Mouse (Mus musculus) neural tube, embryonic 15.5 days (tissue): ENCODE measurements at regions not wholly inside any gene's neighbourhood (a gene's known extent, or its start where the extent isn't known, plus 50 kb on each side); places are given as distances from the start of the nearest gene placed in this dataset. TPM values are rescaled to one million over a fixed set of nuclear protein-coding genes. Genes with fewer than 3 reads are reported as not detected.
"Not testable (repeated sequence)": the region's sequence is repeated elsewhere in the genome, so short reads cannot be mapped to it uniquely, and the experiment has no call there.

Experiments used
- ATAC-seq: fragments of 200-750 bp; cut with Nextera tagmentation; 2 replicates; pipeline ENCODE4 v1.8.0; 2017; ENCODE audit warnings: mild to moderate bottlenecking, moderate TSS enrichment, moderate library complexity; ENCODE audit not compliant: low FRiP score
- H3K27ac ChIP-seq: fragments of 300-500 bp; sonication (generic); replicated peaks from 2 replicates; pipeline ENCODE4 v1.5.1; 2015; ENCODE audit warnings: mild to moderate bottlenecking, inconsistent platforms
- H3K27me3 ChIP-seq: fragments of 300-500 bp; sonication (generic); replicated peaks from 2 replicates; pipeline ENCODE4 v1.6.1; 2015; ENCODE audit warnings: inconsistent platforms
- H3K36me3 ChIP-seq: fragments of 300-500 bp; sonication (generic); 2 replicates; pipeline ENCODE4 v1.6.1; 2015; ENCODE audit warnings: inconsistent platforms
- H3K4me1 ChIP-seq: fragments of 300-500 bp; sonication (generic); 2 replicates; pipeline ENCODE4 v1.6.1; 2015; ENCODE audit warnings: inconsistent platforms
- H3K4me2 ChIP-seq: fragments of 300-500 bp; sonication (generic); 2 replicates; pipeline ENCODE4 v1.6.1; 2015; ENCODE audit warnings: inconsistent platforms, mild to moderate bottlenecking, moderate library complexity
- H3K4me3 ChIP-seq: fragments of 300-500 bp; sonication (generic); replicated peaks from 2 replicates; pipeline ENCODE4 v1.5.1; 2015; ENCODE audit warnings: mild to moderate bottlenecking, inconsistent platforms
- H3K9ac ChIP-seq: fragments of 300-500 bp; sonication (generic); replicated peaks from 2 replicates; pipeline ENCODE4 v1.6.1; 2015; ENCODE audit warnings: mild to moderate bottlenecking, inconsistent platforms
- H3K9me3 ChIP-seq: fragments of 300-500 bp; sonication (generic); replicated peaks from 2 replicates; pipeline ENCODE4 v1.6.1; 2016; ENCODE audit warnings: inconsistent platforms
- WGBS: fragments of 180-500 bp; shearing (Covaris S2); methylation state at CpG from one replicate; pipeline ENCODE4 v1.1.7; 2015; ENCODE audit warnings: mixed read lengths; 5-methylcytosine and 5-hydroxymethylcytosine counted together
- microRNA-seq: library from miRNA; unstranded; fragments of <30 nt; microRNA quantifications from one replicate; pipeline ENCODE4, GENCODE M21; 2017

- 76% methylated on average over 4 of the region's 4 CpGs for WGBS
Observed at GRCm38 (mm10) chr8:97234551-97235107, 1346.3 kb upstream of the Got2 start.

DNA sequence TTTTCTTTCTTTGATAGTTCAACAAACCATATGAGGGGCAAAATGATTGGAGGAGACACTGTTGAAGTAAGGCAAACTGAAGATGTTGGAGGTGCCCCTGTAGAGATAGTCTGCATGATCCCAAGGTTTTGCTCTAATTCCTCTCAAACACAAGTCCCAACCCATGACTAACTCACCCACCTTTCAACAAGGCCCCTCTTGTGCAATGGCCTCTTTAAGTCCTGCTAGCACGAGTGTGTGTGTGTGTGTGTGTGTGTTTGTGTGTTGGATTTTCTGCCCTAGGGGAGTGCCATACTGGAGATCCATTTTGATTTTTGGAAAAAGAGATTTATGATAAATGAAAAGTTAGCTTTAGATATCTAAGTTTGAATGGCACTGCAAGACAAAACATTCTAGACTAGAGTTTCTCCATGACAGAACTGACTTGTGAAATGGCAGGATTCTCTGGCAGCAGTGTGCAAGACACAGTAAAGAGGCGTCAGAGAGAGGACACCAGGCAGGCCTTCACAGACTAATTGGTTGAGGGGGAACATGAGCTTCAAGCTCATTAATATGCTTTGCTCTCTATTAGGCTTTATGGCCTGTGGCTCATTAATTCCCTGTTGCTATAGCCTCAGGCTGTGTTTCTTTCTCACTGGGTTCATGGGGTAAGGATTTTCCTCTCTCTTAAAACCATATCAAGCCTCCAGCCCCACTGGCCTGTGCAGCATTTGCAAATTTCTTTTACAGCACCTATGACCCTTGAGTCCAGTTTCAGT, 1344.5 kb upstream of the Got2 start:
- Histone ChIP-seq H3K9me3 (no peaks in the 10 kb centered on the region), H3K27ac (no peak overlapping the region), H3K9ac (no peak overlapping the region), H3K4me3 (no peak overlapping the region), H3K4me2 (no peak overlapping the region), H3K4me1 (no peaks in the 10 kb centered on the region), H3K36me3 (no peaks in the 10 kb centered on the region), H3K27me3 (no peaks in the 10 kb centered on the region)
- 42% methylated on average over 2 of the region's 2 CpGs for WGBS
- no peak for ATAC-seq

More at GRCm38 (mm10) chr8:97234551-97235107, 1346.3 kb upstream of the Got2 start:
- no peak for ATAC-seq
- H3K27me3 ChIP-seq: no peaks in the 10 kb centered on the region
- no peaks in the 10 kb centered on the region for H3K9me3 ChIP-seq
- no peaks in the 10 kb centered on the region for H3K4me1 ChIP-seq
- no peak overlapping the region for H3K4me3 ChIP-seq
- no peak overlapping the region for H3K9ac ChIP-seq
- H3K27ac ChIP-seq: no peak overlapping the region
- no peak overlapping the region for H3K4me2 ChIP-seq
- no peaks in the 10 kb centered on the region for H3K36me3 ChIP-seq

- Histone ChIP-seq H3K27ac (no peak overlapping the region), H3K9me3 (no peaks in the 10 kb centered on the region), H3K27me3 (no peaks in the 10 kb centered on the region), H3K36me3 (no peaks in the 10 kb centered on the region), H3K9ac (no peak overlapping the region), H3K4me3 (no peak overlapping the region), H3K4me1 (no peaks in the 10 kb centered on the region), H3K4me2 (no peak overlapping the region)
- whole genome bisulfite sequencing: 93% methylated on average over 5 of the region's 5 CpGs
- ATAC-seq: no peak
Observed at GRCm38 (mm10) chr8:97231652-97232051, 1343.3 kb upstream of the Got2 start.

DNA sequence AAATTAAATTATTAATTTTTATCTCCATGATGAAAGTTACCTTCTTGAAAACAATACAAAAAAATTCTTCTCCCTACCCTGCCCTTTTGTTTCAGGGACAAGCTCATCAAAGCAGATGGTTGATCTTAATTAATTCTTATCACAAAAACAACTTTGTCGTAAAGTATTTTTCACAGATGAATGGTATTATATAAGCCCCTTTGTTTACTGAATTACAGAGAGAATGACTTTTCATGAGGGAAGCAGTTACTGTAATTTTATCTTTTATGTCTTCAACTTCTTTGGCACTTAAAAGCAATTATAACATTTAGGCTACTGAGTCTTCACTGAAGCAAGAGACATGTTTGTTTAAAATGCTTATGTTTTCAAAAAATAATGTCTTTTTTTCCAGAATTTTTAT, 1303.5 kb upstream of the Got2 start:
- H3K4me3 ChIP-seq: no peak overlapping the region
- H3K27ac ChIP-seq: no peak overlapping the region
- ATAC-seq: no peak
- no peaks in the 10 kb centered on the region for H3K27me3 ChIP-seq
- no peaks in the 10 kb centered on the region for H3K9me3 ChIP-seq
- 85% methylated on average over 1 of the region's 1 CpGs for WGBS
- H3K4me2 ChIP-seq: no peak overlapping the region
- no peak overlapping the region for H3K9ac ChIP-seq
- no peaks in the 10 kb centered on the region for H3K4me1 ChIP-seq
- no peaks in the 10 kb centered on the region for H3K36me3 ChIP-seq

GRCm38 (mm10) chr8:97183831-97184230, 1295.5 kb upstream of the Got2 start:
- H3K4me3 ChIP-seq, H3K36me3 ChIP-seq, H3K4me2 ChIP-seq, H3K9me3 ChIP-seq, ATAC-seq, H3K27ac ChIP-seq, H3K9ac ChIP-seq, H3K4me1 ChIP-seq, H3K27me3 ChIP-seq: not testable (repeated sequence)
- 97% methylated on average over 13 of the region's 13 CpGs for WGBS

GRCm38 (mm10) chr8:97182456-97182855, 1294.1 kb upstream of the Got2 start:
- not testable (repeated sequence) for H3K4me1 ChIP-seq, H3K27ac ChIP-seq, H3K9me3 ChIP-seq, H3K27me3 ChIP-seq, ATAC-seq, H3K4me2 ChIP-seq, H3K4me3 ChIP-seq, H3K9ac ChIP-seq, H3K36me3 ChIP-seq

Small RNA genes in the stretch of these regions (microRNA-seq; reads per million reads assigned to microRNA genes)
- not detected for gene Gm26399
